Mouse (Mus musculus): Measurements from ENCODE around the gene Gtf3c5.

DNA sequence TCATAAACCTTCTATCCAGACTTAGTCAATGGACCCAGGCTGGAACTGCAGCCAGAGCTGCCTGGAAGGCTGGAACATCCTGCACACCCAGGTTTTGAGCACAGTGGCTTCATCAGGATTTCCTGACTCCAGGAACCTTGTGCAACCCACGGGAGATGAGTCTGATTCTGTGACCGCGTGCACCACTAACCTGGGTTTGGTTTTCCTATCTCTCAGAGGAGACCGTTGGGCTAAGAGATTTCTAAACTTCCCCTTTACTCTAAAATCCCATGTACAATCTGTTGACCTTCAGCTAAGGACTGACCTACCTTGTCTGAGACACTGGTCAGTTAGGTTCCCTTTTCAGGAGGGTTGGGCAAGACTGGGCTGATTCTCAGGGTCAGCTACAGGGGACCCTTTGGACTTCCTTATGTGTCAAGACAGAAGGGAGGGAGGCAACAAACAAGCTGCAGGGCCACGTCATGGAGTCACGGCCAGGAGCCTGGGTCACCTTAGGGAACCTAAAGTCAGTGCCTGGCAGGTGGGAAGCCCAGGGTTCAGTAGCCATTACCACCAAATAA, 35.3 kb upstream of the Gtf3c5 start:
- TF ChIP-seq POLR2A (IDR thresholded peaks at IDR 0.05; ENCODE audit: insufficient read depth, low read depth, low read length) = no peak
- TF ChIP-seq CTCF (IDR thresholded peaks at IDR 0.05; ENCODE audit: insufficient read depth, low read depth, low read length) = no peak
